Mouse (Mus musculus): ENCODE results near the gene Fcna. TPM values are rescaled to one million over a fixed set of nuclear protein-coding genes. Genes with fewer than 3 reads are reported as not detected.

Gene Fcna
- polyA plus RNA-seq, 1 experiment from 2014 or later, result 1.5 TPM

DNA sequence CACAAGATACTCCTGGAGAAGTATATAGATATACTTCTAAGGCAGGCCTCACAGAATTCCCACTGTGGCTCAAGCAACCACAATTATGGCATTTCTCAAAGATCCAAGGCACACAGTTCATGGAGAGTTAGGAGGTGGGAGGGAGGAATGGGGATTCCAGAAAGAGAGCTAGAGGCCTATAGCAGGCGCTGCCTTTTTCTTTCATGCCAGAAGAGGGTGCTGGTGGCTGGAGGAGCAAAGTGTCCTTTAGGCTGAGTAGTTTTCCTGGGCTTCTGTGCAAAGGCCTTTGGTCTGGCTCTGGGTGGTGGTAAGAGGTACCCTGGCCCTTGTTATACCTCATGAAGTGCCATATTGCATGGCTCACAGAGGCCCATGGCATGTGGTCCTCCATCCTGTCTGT, 6.2 kb upstream of the Fcna start:
- Histone ChIP-seq H3K36me3 (no peaks in the 10 kb centered on the region), H3K9me3 (no peaks in the 10 kb centered on the region), H3K4me3 (no peak overlapping the region), H3K27ac (no peak overlapping the region), H3K4me1 (0 out of 2 replicates have a peak, but pooled peaks cover 2% of the 10 kb centered on the region), H3K27me3 (ENCODE audit: insufficient read depth, poor library complexity, severe bottlenecking) (no peaks in the 10 kb centered on the region)
- WGBS, result 26% methylated on average over 1 of the region's 1 CpGs
- no peak for DNase-seq (ENCODE audit: low spot score)

DNA sequence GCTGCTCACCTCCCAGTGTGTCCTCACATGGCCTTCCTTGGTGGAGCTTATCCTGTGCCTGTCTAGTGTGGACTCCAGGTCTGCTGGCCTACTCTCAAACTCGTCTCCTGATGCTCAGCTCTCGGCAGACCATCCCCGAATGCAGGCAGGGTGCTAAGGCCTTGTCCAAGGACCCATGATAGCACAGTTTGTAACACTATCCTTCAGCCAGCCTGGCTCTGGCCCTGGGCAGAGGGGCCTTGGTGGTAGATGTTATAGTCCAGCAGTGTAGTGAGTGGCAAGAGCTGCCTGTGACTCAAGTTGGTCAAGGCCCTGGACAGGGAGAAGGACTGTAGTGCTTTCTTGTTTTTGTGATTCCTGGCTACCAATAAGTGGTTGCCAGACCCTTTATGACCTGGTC, 5.8 kb upstream of the Fcna start:
- 73% methylated on average over 3 of the region's 3 CpGs for WGBS

DNA sequence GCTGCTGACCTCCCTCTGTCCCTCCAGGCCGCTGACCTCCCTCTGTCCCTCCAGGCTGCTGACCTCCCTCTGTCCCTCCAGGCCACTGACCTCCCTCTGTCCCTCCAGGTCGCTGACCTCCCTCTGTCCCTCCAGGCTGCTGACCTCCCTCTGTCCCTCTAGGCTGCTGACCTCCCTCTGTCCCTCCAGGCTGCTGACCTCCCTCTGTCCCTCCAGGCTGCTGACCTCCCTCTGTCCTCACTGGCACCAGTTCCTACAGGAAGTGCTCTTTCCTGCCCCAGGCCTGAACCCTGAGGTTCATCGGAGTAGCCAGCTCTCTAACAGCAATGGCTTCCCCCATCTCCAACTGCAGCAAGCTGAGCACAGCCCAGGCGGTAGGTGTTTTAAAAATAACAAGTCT, 908 bp upstream of the Fcna start:
- WGBS, result 39% methylated on average over 4 of the region's 4 CpGs
- Histone ChIP-seq H3K36me3 (no peaks in the 10 kb centered on the region), H3K27me3 (ENCODE audit: insufficient read depth, poor library complexity, severe bottlenecking) (peaks cover 21% of the 10 kb centered on the region; the same call in 1 of the 2 replicates), H3K4me1 (peaks cover 10% of the 10 kb centered on the region), H3K27ac (no peak overlapping the region), H3K4me3 (no peak overlapping the region), H3K9me3 (no peaks in the 10 kb centered on the region)
- DNase-seq (ENCODE audit: low spot score), result no peak

More for the DNA sequence above, 5.8 kb upstream of the Fcna start:
- H3K27ac ChIP-seq, result no peak overlapping the region
- peaks cover 6% of the 10 kb centered on the region for H3K4me1 ChIP-seq
- no peak overlapping the region for H3K4me3 ChIP-seq
- H3K27me3 ChIP-seq (ENCODE audit: insufficient read depth, poor library complexity, severe bottlenecking), result peaks cover 2% of the 10 kb centered on the region; the same call in 1 of the 2 replicates
- H3K9me3 ChIP-seq, result no peaks in the 10 kb centered on the region
- H3K36me3 ChIP-seq, result no peaks in the 10 kb centered on the region
- no peak for DNase-seq (ENCODE audit: low spot score)

DNA sequence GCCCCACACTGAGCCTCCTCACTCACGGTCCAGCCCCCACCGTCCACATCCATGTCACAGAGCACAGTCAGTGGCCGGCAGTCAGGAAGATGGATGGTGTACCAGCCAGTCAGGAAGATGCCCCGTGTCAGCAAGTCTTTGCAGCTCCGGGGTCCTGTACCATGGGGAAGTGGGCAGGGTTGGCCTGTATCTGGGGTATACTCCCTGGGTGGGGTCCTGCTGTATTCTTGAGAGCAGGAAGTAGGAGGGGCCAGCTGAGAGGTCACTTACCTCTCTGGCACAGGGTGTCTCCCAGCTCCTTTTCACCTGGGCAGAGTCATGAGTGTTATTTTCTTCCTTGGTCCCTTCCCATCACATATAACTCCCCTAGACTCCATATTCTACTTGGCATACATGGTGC, 1.8 kb downstream of the Fcna start:
- no peak for DNase-seq (ENCODE audit: low spot score)
- H3K4me1 ChIP-seq, result peaks cover 21% of the 10 kb centered on the region
- no peaks in the 10 kb centered on the region for H3K9me3 ChIP-seq
- H3K27me3 ChIP-seq (ENCODE audit: insufficient read depth, poor library complexity, severe bottlenecking), result peaks cover 28% of the 10 kb centered on the region; the same call in 1 of the 2 replicates
- H3K4me3 ChIP-seq, result no peak overlapping the region
- no peaks in the 10 kb centered on the region for H3K36me3 ChIP-seq
- 49% methylated on average over 5 of the region's 5 CpGs for WGBS
- H3K27ac ChIP-seq, result no peak overlapping the region

DNA sequence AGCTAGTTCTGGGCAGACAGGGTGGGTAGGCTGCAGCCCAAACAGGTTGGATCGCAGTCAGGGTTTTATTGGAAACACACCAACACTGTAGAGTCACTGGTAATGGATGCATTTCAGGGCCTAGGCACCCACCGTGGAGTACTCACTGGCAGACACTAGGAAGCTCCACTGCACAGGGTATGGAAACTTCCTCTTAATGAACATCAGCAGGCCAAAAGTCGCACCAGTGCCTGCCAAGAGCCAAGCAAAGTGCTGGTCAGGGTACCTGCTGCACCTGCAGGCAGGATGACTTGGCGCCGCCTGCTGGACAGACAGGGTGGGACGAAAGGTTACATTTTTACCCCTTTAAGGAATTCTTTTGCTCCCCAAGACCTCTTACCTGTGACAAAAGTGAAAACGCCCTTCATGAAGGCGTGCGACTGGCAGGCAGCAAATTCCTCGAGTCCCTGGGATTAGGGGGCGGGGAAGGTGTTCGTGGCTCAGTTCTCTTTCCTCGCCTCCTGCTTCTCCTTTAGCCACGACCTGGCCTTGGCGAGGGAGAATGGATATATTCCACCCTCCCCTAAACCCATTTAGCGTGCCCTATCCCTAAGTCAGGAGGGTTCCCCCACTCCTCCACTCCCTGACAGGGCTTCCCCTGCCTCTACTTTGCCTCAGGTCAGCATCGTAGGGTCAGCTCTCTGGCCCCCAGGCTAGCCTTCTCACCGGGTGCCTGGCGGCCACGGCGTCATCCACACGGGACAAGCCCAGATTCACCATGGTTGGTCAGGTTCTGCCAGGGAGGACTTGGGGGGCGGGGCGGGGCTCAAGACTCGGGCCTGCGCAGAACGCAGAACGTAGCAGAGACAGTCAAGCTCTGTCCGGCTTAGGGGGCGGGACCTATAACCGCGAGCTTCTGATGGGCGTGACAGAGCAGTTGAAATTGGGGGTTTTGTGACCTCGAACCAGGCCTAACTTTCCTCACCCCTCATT, 6.3 kb downstream of the Fcna start, which contains the start of gene Tmem141:
Gene Tmem141, minus strand, starts transcription at position 777 of the 972 bp plus-strand sequence.
- DNase-seq (ENCODE audit: low spot score), result peak; percentile 95
- peak within 1 kb of the TSS; percentile 83 for H3K27ac ChIP-seq
- peaks cover 56% of the 10 kb centered on the region for H3K27me3 ChIP-seq (ENCODE audit: insufficient read depth, poor library complexity, severe bottlenecking)
- WGBS, result 6% methylated on average over 34 of the region's 34 CpGs
- no peaks in the 10 kb centered on the region for H3K36me3 ChIP-seq
- H3K9me3 ChIP-seq, result no peaks in the 10 kb centered on the region
- H3K4me3 ChIP-seq, result peak within 1 kb of the TSS; percentile 66
- peaks cover 13% of the 10 kb centered on the region for H3K4me1 ChIP-seq

DNA sequence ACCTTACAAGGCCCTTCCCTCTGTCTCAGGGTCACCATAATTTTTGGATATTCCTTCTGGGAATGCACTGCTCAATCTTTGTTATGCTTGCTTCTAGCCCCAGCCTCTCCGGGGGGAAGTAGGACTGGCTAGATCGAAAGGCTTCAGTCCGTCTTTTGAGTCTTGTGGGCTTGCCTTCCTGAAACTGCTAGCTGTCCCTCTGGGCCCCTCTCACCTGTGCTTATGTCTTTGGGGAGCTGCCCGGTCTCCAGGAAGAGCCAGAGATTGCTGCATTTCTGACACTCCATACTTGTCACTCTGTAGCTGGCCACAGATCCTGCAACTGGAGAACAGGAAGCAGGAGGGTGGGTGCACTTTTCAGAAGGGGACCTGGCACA, 7.0 kb downstream of the Fcna start:
- Histone ChIP-seq H3K27ac (0 out of 2 replicates have a peak overlapping the region, but pooled peaks have one; percentile 83), H3K27me3 (ENCODE audit: insufficient read depth, poor library complexity, severe bottlenecking) (peaks cover 63% of the 10 kb centered on the region), H3K4me1 (peaks cover 18% of the 10 kb centered on the region), H3K9me3 (no peaks in the 10 kb centered on the region), H3K4me3 (no peak overlapping the region), H3K36me3 (no peaks in the 10 kb centered on the region)
- DNase-seq (ENCODE audit: low spot score), result no peak
- WGBS, result 85% methylated on average over 4 of the region's 4 CpGs

DNA sequence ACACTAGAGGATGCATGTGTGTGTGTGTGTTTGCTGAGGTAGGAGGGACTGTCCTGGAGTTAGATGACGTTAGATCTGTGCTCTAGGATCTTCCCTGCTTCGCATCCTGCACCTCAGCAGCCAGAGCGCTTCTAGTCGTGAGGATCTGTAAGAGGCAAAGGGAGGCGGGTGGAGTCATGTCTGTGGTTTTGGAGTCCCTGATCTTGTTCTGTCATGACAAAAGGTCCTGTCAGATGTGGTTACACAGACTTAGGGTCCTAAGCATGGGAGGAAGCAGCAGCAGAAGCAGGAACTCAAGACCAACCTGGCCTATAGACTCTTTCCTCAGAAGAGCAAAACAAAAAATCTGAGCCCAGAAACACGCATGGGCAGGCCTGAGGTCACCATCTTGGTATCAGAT, 7.4 kb downstream of the Fcna start:
- DNase-seq (ENCODE audit: low spot score), result no peak
- Histone ChIP-seq H3K27ac (no peak overlapping the region), H3K36me3 (no peaks in the 10 kb centered on the region), H3K4me1 (peaks cover 18% of the 10 kb centered on the region), H3K4me3 (no peak overlapping the region), H3K27me3 (ENCODE audit: insufficient read depth, poor library complexity, severe bottlenecking) (peaks cover 67% of the 10 kb centered on the region), H3K9me3 (no peaks in the 10 kb centered on the region)
- 72% methylated on average over 6 of the region's 6 CpGs for WGBS

DNA sequence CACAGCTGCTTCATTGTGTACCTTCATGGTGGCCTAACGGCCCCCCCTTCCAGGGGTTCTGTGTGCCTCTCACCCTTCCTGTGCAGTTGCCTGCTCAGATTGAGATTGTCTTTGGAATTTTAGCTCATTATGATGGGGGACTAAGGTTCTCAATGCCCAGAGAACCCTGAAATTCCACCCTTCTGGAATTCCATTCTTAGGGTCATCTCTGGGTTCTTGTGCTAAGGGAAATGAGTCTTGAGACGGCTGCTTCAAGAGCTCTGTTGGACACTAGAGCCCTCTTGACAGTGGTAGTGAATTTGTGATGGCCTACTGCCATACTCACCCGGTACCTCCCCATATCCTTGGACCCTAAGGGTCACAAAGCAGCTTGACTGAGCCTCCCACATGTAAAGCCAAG, 10.3 kb downstream of the Fcna start, which contains the start of gene Ccdc183:
Gene Ccdc183, minus strand, starts transcription at position 101 of the 400 bp plus-strand sequence.
- WGBS, result 79% methylated on average over 3 of the region's 3 CpGs
- Histone ChIP-seq H3K27me3 (ENCODE audit: insufficient read depth, poor library complexity, severe bottlenecking) (peaks cover 85% of the 10 kb centered on the region), H3K27ac (no peak within 1 kb of the TSS), H3K4me3 (peak within 1 kb of the TSS; percentile 16; the same call in 1 of the 2 replicates), H3K36me3 (no peaks in the 10 kb centered on the region), H3K9me3 (no peaks in the 10 kb centered on the region), H3K4me1 (peaks cover 18% of the 10 kb centered on the region)
- no peak for DNase-seq (ENCODE audit: low spot score)

DNA sequence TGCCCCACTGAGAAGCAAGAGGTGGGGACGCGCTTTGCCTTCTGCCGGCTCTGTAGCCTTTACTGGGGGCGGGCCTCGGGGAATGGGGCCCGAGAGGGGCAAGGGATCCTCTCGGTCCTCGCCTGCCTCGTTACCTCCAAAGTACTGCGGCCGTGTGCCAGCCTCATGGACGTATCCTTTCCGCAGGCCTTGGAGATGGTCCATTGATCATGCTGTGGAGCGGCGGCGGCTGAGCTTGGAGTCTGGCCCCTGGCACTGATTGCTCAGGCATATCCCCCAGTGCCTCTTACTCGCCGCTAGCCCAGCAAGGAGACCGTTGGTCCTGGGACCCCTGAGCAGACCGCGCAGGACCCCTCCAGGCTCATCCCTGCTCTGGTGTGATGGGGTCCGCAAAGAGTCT, 11.4 kb downstream of the Fcna start:
- peak overlapping the region; percentile 16 for H3K4me3 ChIP-seq
- H3K27ac ChIP-seq, result no peak overlapping the region
- H3K36me3 ChIP-seq, result no peaks in the 10 kb centered on the region
- no peaks in the 10 kb centered on the region for H3K9me3 ChIP-seq
- peaks cover 97% of the 10 kb centered on the region for H3K27me3 ChIP-seq (ENCODE audit: insufficient read depth, poor library complexity, severe bottlenecking)
- 17% methylated on average over 22 of the region's 22 CpGs for WGBS
- DNase-seq (ENCODE audit: low spot score), result no peak
- peaks cover 12% of the 10 kb centered on the region for H3K4me1 ChIP-seq

DNA sequence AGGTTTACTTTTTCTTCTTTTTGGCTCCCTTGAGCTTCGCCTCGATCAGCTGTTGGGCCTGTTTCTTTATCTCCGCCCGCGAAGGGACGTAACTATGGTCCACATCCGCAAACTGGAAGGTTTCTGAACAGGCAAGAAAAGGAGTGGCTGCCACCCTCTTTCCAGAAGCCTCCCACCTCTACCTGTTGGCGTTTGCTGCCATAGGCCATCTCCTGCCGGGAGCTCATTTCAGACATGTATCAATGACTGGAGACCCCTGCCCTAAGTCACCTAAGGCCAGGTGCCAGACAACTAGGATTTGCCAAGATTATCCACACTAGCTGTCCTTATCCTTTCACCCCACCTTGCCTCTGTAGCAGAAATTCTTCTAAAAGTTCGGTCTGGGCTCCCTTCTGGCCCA, 19.2 kb downstream of the Fcna start:
- Histone ChIP-seq H3K36me3 (peaks cover 6% of the 10 kb centered on the region; the same call in 1 of the 2 replicates), H3K27ac (peak overlapping the region; percentile 98), H3K9me3 (no peaks in the 10 kb centered on the region), H3K4me3 (peak overlapping the region; percentile 94), H3K27me3 (ENCODE audit: insufficient read depth, poor library complexity, severe bottlenecking) (peaks cover 50% of the 10 kb centered on the region), H3K4me1 (peaks cover 18% of the 10 kb centered on the region)
- no peak for DNase-seq (ENCODE audit: low spot score)
- 68% methylated on average over 10 of the region's 10 CpGs for WGBS

DNA sequence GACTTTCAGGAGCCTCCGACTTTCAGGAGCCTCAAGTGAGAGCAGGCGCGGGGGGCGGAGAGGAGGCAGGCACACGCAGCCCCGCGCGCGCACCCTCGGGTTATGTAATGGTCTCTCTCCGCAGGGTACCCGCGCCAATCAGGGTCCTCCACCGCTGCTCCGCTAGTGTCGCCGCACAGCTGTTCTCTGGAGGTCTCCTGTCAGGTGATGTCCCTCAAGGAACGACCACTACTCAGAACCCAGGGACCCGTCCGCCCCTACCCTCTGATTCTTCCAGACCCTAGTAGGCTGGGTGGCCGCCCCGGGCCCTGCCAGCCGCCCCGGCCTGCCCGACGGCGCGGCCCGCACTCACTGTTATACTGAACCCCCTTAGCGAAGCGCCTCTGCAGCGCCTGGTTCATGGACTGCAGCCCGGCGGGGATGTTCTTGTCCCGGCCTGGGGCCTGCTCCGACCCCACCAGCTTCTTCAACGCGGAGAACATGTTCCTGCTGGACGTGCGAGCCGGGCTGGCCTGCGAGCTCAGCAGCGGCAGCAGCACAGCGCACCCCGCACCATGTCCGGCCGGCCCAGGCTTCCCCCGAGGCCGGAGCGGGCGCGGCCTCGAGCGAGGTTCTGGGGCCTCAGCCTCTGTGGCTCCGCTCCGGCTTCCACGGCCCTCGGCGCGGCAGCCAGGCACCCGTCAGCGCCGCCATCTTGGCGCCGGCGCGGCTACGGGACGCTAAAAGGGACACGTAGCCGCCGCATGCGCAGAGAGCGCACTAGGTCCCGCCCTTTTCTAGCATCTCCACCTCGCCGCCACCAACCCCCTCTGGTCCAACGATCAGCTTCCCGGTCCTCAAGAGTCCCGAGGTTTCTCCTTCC, 19.8 kb downstream of the Fcna start, which contains the start of gene Rabl6:
Gene Rabl6, minus strand, starts transcription at position 761 of the 862 bp plus-strand sequence.
- WGBS, result under 1% methylated on average over 80 of the region's 80 CpGs
- Histone ChIP-seq H3K9me3 (no peaks in the 10 kb centered on the region), H3K4me3 (peak within 1 kb of the TSS; percentile 94), H3K27me3 (ENCODE audit: insufficient read depth, poor library complexity, severe bottlenecking) (peaks cover 43% of the 10 kb centered on the region), H3K4me1 (peaks cover 18% of the 10 kb centered on the region), H3K27ac (peak within 1 kb of the TSS; percentile 98), H3K36me3 (peaks cover 11% of the 10 kb centered on the region; the same call in 1 of the 2 replicates)
- DNase-seq (ENCODE audit: low spot score), result peak; percentile 90

DNA sequence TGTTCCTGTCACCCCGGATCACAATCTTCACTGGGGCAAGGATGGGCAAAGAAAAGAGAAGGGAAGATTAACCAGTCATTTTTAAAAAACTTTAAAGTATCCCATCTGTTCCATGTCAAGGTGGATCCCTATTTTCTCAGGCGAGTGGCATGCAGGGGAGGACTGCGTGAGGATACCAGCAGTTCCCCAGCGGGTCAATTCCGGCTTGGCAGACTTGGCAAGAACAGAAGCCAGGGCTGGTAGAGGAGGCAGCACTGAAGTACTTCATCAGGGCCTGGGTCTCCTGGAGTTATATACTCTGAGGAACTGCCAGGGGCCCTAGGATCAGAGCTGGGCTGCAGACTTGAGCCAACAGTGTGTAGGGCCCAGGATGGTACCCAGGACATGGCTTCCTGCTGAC, 25.3 kb downstream of the Fcna start:
- H3K4me3 ChIP-seq, result no peak overlapping the region
- H3K4me1 ChIP-seq, result peaks cover 15% of the 10 kb centered on the region
- no peaks in the 10 kb centered on the region for H3K9me3 ChIP-seq
- H3K27ac ChIP-seq, result no peak overlapping the region
- DNase-seq (ENCODE audit: low spot score), result no peak
- peaks cover 66% of the 10 kb centered on the region for H3K36me3 ChIP-seq
- 90% methylated on average over 5 of the region's 5 CpGs for WGBS
- no peaks in the 10 kb centered on the region for H3K27me3 ChIP-seq (ENCODE audit: insufficient read depth, poor library complexity, severe bottlenecking)
